Mouse (Mus musculus) intestine, postnatal 0 days (tissue): ENCODE measurements at regions not wholly inside any gene's neighbourhood (a gene's known extent, or its start where the extent isn't known, plus 50 kb on each side); places are given as distances from the start of the nearest gene placed in this dataset.

Experiments used
- ATAC-seq: fragments of 200-750 bp; cut with Nextera tagmentation; 2 replicates; pipeline ENCODE4 v1.8.0; 2017; ENCODE audit warnings: mild to moderate bottlenecking, moderate TSS enrichment, moderate library complexity
- H3K27ac ChIP-seq: fragments of 300-500 bp; sonication (generic); 2 replicates; pipeline ENCODE4 v1.5.1; 2014; ENCODE audit warnings: mild to moderate bottlenecking, low read depth, low read length, moderate library complexity
- H3K27me3 ChIP-seq: fragments of 300-500 bp; sonication (generic); replicated peaks from 2 replicates; pipeline ENCODE4 v1.6.1; 2014; ENCODE audit warnings: low read length, mixed read lengths; ENCODE audit not compliant: control insufficient read depth, insufficient read depth
- H3K36me3 ChIP-seq: fragments of 300-500 bp; sonication (generic); 2 replicates; pipeline ENCODE4 v1.6.1; 2014; ENCODE audit warnings: mild to moderate bottlenecking, moderate library complexity; ENCODE audit not compliant: control insufficient read depth, insufficient read depth
- H3K4me1 ChIP-seq: fragments of 300-500 bp; sonication (generic); replicated peaks from 2 replicates; pipeline ENCODE4 v1.6.1; 2014; ENCODE audit warnings: antibody characterized with exemption, low read length, mixed read lengths; ENCODE audit not compliant: control insufficient read depth, insufficient read depth
- H3K4me2 ChIP-seq: fragments of 300-500 bp; sonication (generic); replicated peaks from 2 replicates; pipeline ENCODE4 v1.6.1; 2014; ENCODE audit warnings: low read depth, mild to moderate bottlenecking, moderate library complexity
- H3K4me3 ChIP-seq: fragments of 300-500 bp; sonication (generic); 2 replicates; pipeline ENCODE4 v1.5.1; 2014; ENCODE audit warnings: low read depth, low read length
- H3K9ac ChIP-seq: fragments of 300-500 bp; sonication (generic); 2 replicates; pipeline ENCODE4 v1.6.1; 2014; ENCODE audit warnings: mild to moderate bottlenecking, low read depth, low read length
- H3K9me3 ChIP-seq: fragments of 300-500 bp; sonication (generic); 2 replicates; pipeline ENCODE4 v1.6.1; 2016; ENCODE audit warnings: mixed run types; ENCODE audit not compliant: control insufficient read depth
- CTCF ChIP-seq: sonication (generic); IDR thresholded peaks from 2 replicates; pipeline ENCODE4 v1.5.1; 2016; ENCODE audit warnings: low read depth, mild to moderate bottlenecking, control low read depth, antibody characterized with exemption, moderate library complexity
- WGBS: fragments of 180-500 bp; shearing (Covaris S2); extraction: QIAGEN DNeasy Blood & Tissue Kit; methylation state at CpG from one replicate; pipeline ENCODE4 v1.1.7; 2014; 5-methylcytosine and 5-hydroxymethylcytosine counted together

DNA sequence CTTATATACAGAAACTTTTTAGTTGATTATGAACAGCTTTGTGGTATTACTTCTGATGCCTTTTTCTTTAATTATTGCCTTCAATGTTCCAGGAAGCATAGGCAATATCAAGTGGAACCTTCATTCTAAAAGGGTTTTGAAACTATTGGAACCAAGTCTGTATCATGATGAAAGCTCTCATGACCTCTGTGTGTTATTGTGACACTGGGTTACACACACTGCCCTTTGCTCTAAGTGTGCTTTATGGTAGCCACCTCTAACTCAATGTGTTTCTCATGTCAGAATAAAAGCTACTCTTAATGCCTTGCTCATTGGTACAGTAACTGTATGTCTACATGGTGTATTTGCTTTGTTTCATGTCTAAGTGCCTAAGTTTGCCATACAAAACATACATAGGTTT lies 154.0 kb downstream of the Gm10192 start:
- Histone ChIP-seq H3K4me2 (no peak overlapping the region), H3K27me3 (no peaks in the 10 kb centered on the region), H3K4me3 (no peak overlapping the region), H3K9me3 (no peaks in the 10 kb centered on the region), H3K9ac (no peak overlapping the region), H3K36me3 (no peaks in the 10 kb centered on the region), H3K27ac (no peak overlapping the region), H3K4me1 (no peaks in the 10 kb centered on the region)
- no peak for ATAC-seq
- TF ChIP-seq CTCF: no peak

DNA sequence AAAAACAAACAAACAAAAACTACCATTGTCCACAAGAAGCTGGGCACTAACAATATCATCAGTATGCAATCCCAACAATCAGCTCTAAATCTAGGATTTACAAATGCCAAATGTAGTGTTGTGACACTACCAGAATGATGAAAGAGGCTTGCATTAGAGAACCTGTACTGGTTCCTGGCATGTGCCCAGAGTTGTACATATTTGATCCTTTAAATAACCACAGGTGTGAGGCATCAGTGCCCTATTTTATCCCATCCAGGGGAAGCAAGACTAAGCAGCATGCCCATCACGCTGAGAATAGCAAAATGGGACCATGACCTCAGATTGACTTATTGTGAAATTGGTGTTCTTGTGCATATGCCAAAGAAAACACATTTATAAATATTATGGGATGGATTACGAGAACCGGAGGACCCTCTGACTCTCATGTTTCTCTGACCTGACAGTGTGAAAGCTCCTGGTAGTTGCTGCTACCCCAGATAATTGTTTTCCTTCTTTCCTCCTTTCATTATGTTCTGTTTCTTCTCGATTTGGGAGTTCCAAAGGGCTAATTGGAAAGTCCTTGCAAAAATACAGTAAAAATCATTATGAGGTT lies 157.4 kb downstream of the Gm10192 start:
- Histone ChIP-seq H3K27me3 (no peaks in the 10 kb centered on the region), H3K4me3 (no peak overlapping the region), H3K9ac (no peak overlapping the region), H3K27ac (no peak overlapping the region), H3K36me3 (no peaks in the 10 kb centered on the region), H3K9me3 (no peaks in the 10 kb centered on the region), H3K4me2 (no peak overlapping the region), H3K4me1 (no peaks in the 10 kb centered on the region)
- WGBS: 69% methylated on average over 4 of the region's 4 CpGs
- no peak for ATAC-seq
- no peak for TF ChIP-seq CTCF

GRCm38 (mm10) chr4:97001321-97001720 lies 181.6 kb downstream of the Gm10192 start:
- Histone ChIP-seq H3K36me3 (no peaks in the 10 kb centered on the region), H3K4me2 (no peak overlapping the region), H3K9ac (no peak overlapping the region), H3K27ac (no peak overlapping the region), H3K9me3 (no peaks in the 10 kb centered on the region), H3K4me3 (no peak overlapping the region), H3K27me3 (no peaks in the 10 kb centered on the region), H3K4me1 (no peaks in the 10 kb centered on the region)
- ATAC-seq: no peak
- no peak for TF ChIP-seq CTCF

- no peak overlapping the region for H3K9ac ChIP-seq
- H3K4me3 ChIP-seq: no peak overlapping the region
- no peaks in the 10 kb centered on the region for H3K36me3 ChIP-seq
- H3K4me2 ChIP-seq: no peak overlapping the region
- no peaks in the 10 kb centered on the region for H3K4me1 ChIP-seq
- TF ChIP-seq CTCF: no peak
- WGBS: 80% methylated on average over 2 of the region's 2 CpGs
- ATAC-seq: no peak
- H3K27me3 ChIP-seq: no peaks in the 10 kb centered on the region
- H3K9me3 ChIP-seq: no peaks in the 10 kb centered on the region
- no peak overlapping the region for H3K27ac ChIP-seq
These were observed 195.3 kb upstream of the Gm12695 start for GRCm38 (mm10) chr4:96980311-96980710.

GRCm38 (mm10) chr4:96979876-96980275 lies 194.9 kb upstream of the Gm12695 start:
- no peak overlapping the region for H3K27ac ChIP-seq
- H3K27me3 ChIP-seq: no peaks in the 10 kb centered on the region
- no peaks in the 10 kb centered on the region for H3K4me1 ChIP-seq
- no peaks in the 10 kb centered on the region for H3K9me3 ChIP-seq
- no peak for ATAC-seq
- H3K4me3 ChIP-seq: no peak overlapping the region
- H3K4me2 ChIP-seq: no peak overlapping the region
- WGBS: 83% methylated on average over 3 of the region's 3 CpGs
- H3K9ac ChIP-seq: no peak overlapping the region
- TF ChIP-seq CTCF: no peak
- H3K36me3 ChIP-seq: no peaks in the 10 kb centered on the region

- Histone ChIP-seq H3K4me3 (no peak overlapping the region), H3K4me1 (no peaks in the 10 kb centered on the region), H3K27me3 (no peaks in the 10 kb centered on the region), H3K4me2 (no peak overlapping the region), H3K9ac (no peak overlapping the region), H3K27ac (no peak overlapping the region), H3K36me3 (no peaks in the 10 kb centered on the region), H3K9me3 (no peaks in the 10 kb centered on the region)
- no peak for ATAC-seq
- 53% methylated on average over 3 of the region's 3 CpGs for WGBS
- TF ChIP-seq CTCF: no peak
These were observed 189.9 kb upstream of the Gm12695 start for GRCm38 (mm10) chr4:96974935-96975334.

GRCm38 (mm10) chr4:96973804-96974203 lies 188.8 kb upstream of the Gm12695 start:
- no peaks in the 10 kb centered on the region for H3K27me3 ChIP-seq
- no peaks in the 10 kb centered on the region for H3K36me3 ChIP-seq
- ATAC-seq: no peak
- no peaks in the 10 kb centered on the region for H3K9me3 ChIP-seq
- no peak for TF ChIP-seq CTCF
- H3K27ac ChIP-seq: no peak overlapping the region
- no peak overlapping the region for H3K4me2 ChIP-seq
- H3K4me3 ChIP-seq: no peak overlapping the region
- 48% methylated on average over 1 of the region's 1 CpGs for WGBS
- H3K9ac ChIP-seq: no peak overlapping the region
- no peaks in the 10 kb centered on the region for H3K4me1 ChIP-seq
